Comparison of ENCODE assay signal across 8 mouse cellular contexts in genomic region chr1:55755742-55756141, GRCm38 (mm10).
DNase-seq lines count a peak whose midpoint lies in the region; ATAC-seq and TF ChIP-seq lines count a peak whose summit lies in the region.

No protein-coding gene starts in this region.

- H3K9ac ChIP-seq in kidney, postnatal 0 days (ENCODE audit: low read depth, low read length), result no peak overlapping the region

- H3K9me3 ChIP-seq in kidney, postnatal 0 days (replicated peaks; ENCODE audit: low read length), result no peaks in the 10 kb centered on the region

- WGBS in kidney, postnatal 0 days, result 65% methylated on average over 10 of the region's 10 CpGs

- no peak overlapping the region for H3K4me3 ChIP-seq in testis, adult 2 months (ENCODE audit: control insufficient read depth, low read depth, low read length)
- H3K4me3 ChIP-seq in kidney, postnatal 0 days (replicated peaks; ENCODE audit: low read depth, low read length), result no peak overlapping the region

- H3K4me1 ChIP-seq in testis, adult 2 months (ENCODE audit: control insufficient read depth, insufficient read depth, low read length), result peaks cover 2% of the 10 kb centered on the region; the same call in 1 of the 2 replicates
- 0 out of 2 replicates have a peak, but pooled peaks cover 3% of the 10 kb centered on the region for H3K4me1 ChIP-seq in kidney, postnatal 0 days (replicated peaks; ENCODE audit: insufficient read depth, low read length)

- no peak for ATAC-seq in kidney, postnatal 0 days (replicated peaks; ENCODE audit: low FRiP score, low read depth)
- ATAC-seq in megakaryocyte-erythroid progenitor cell, adult 5-6 weeks (replicated peaks; ENCODE audit: low FRiP score, low TSS enrichment, poor library complexity, severe bottlenecking), result peak; percentile 67; the same call in 1 of the 2 replicates

- no peak overlapping the region for H3K4me2 ChIP-seq in kidney, postnatal 0 days (ENCODE audit: low read length)

- H3K27me3 ChIP-seq in testis, adult 2 months (ENCODE audit: control insufficient read depth, insufficient read depth, low read length), result no peaks in the 10 kb centered on the region
- H3K27me3 ChIP-seq in kidney, postnatal 0 days (ENCODE audit: insufficient read depth, low read length), result no peaks in the 10 kb centered on the region

- peak; percentile 42 for DNase-seq in gastrocnemius, postnatal 10 days
- no peak for DNase-seq in gastrocnemius, postnatal 36 days
- no peak for DNase-seq in testis, postnatal 14 days (ENCODE audit: low spot score)
- peak; percentile 52 for DNase-seq in cerebellum, adult 8-10 months
- DNase-seq in kidney, postnatal 0 days (ENCODE audit: low spot score), result peak; percentile 32
- peak; percentile 65 for DNase-seq in thymus, postnatal 14 days

- no peak overlapping the region for H3K27ac ChIP-seq in testis, adult 2 months (ENCODE audit: control insufficient read depth, insufficient read depth, low read depth, low read length)
- H3K27ac ChIP-seq in kidney, postnatal 0 days, result no peak overlapping the region

- H3K36me3 ChIP-seq in testis, adult 2 months (ENCODE audit: control insufficient read depth, insufficient read depth, low read length), result no peaks in the 10 kb centered on the region
- no peaks in the 10 kb centered on the region for H3K36me3 ChIP-seq in kidney, postnatal 0 days (ENCODE audit: insufficient read depth, low read length)

- TF ChIP-seq POLR2A in testis, adult 2 months (IDR thresholded peaks at IDR 0.05; ENCODE audit: control insufficient read depth, low read depth, low read length), result no peak

- intact Hi-C loops in gastrocnemius, postnatal 36 days (cut with DNase I), result no loop called here

- peak; percentile 77; the same call in 1 of the 2 replicates for TF ChIP-seq CTCF in testis, adult 2 months (IDR thresholded peaks at IDR 0.05; ENCODE audit: control insufficient read depth, insufficient read depth, insufficient replicate concordance, low read depth, low read length)
- peak; percentile 78 for TF ChIP-seq CTCF in kidney, postnatal 0 days (IDR thresholded peaks at IDR 0.05; ENCODE audit: low read depth)

Comparison
In these comparisons a context has a peak if more than half of its experiments do, and no peak if none do; other contexts are left out.
1. DNase-seq: peak in gastrocnemius, postnatal 10 days (single experiment), cerebellum, adult 8-10 months (single experiment), kidney, postnatal 0 days (single experiment) and thymus, postnatal 14 days (single experiment); none in gastrocnemius, postnatal 36 days (0 of 2) and testis, postnatal 14 days (single experiment).